Mouse (Mus musculus): ENCODE results near the gene Med13. TPM values are rescaled to one million over a fixed set of nuclear protein-coding genes. Genes with fewer than 3 reads are reported as not detected.

Med13 gene
- polyA plus RNA-seq, 1 experiment from 2014 or later, result 9.3 TPM

GRCm38 (mm10) chr11:86232446-86232845 lies 125.0 kb downstream of the Med13 start:
- DNase-seq (ENCODE audit: low spot score), result no peak
- H3K27me3 ChIP-seq (replicated peaks; ENCODE audit: low read depth, poor library complexity, severe bottlenecking), result no peaks in the 10 kb centered on the region
- H3K9me3 ChIP-seq, result no peaks in the 10 kb centered on the region
- H3K4me1 ChIP-seq, result no peaks in the 10 kb centered on the region
- no peak overlapping the region for H3K27ac ChIP-seq (replicated peaks)
- peaks cover 92% of the 10 kb centered on the region for H3K36me3 ChIP-seq (replicated peaks)
- H3K4me3 ChIP-seq, result no peak overlapping the region
- WGBS, result 89% methylated on average over 4 of the region's 4 CpGs

- no peaks in the 10 kb centered on the region for H3K4me1 ChIP-seq
- 94% methylated on average over 13 of the region's 13 CpGs for WGBS
- peaks cover 92% of the 10 kb centered on the region for H3K36me3 ChIP-seq (replicated peaks)
- no peak for DNase-seq (ENCODE audit: low spot score)
- no peak overlapping the region for H3K27ac ChIP-seq (replicated peaks)
- H3K27me3 ChIP-seq (replicated peaks; ENCODE audit: low read depth, poor library complexity, severe bottlenecking), result no peaks in the 10 kb centered on the region
- H3K4me3 ChIP-seq, result no peak overlapping the region
- no peaks in the 10 kb centered on the region for H3K9me3 ChIP-seq
Observed at GRCm38 (mm10) chr11:86231781-86232350, 125.5 kb downstream of the Med13 start.

- no peaks in the 10 kb centered on the region for H3K9me3 ChIP-seq
- no peaks in the 10 kb centered on the region for H3K4me1 ChIP-seq
- H3K4me3 ChIP-seq, result no peak overlapping the region
- H3K36me3 ChIP-seq (replicated peaks), result peaks cover 93% of the 10 kb centered on the region
- no peak overlapping the region for H3K27ac ChIP-seq (replicated peaks)
- H3K27me3 ChIP-seq (replicated peaks; ENCODE audit: low read depth, poor library complexity, severe bottlenecking), result no peaks in the 10 kb centered on the region
- WGBS, result 90% methylated on average over 8 of the region's 8 CpGs
- DNase-seq (ENCODE audit: low spot score), result no peak
Observed at GRCm38 (mm10) chr11:86226646-86227180, 130.7 kb downstream of the Med13 start.

GRCm38 (mm10) chr11:86225761-86226160 lies 131.6 kb downstream of the Med13 start:
- Histone ChIP-seq H3K9me3 (no peaks in the 10 kb centered on the region), H3K27ac (replicated peaks) (no peak overlapping the region), H3K27me3 (replicated peaks; ENCODE audit: low read depth, poor library complexity, severe bottlenecking) (no peaks in the 10 kb centered on the region), H3K4me1 (no peaks in the 10 kb centered on the region), H3K36me3 (replicated peaks) (peaks cover 92% of the 10 kb centered on the region), H3K4me3 (no peak overlapping the region)
- WGBS, result 90% methylated on average over 4 of the region's 4 CpGs
- DNase-seq (ENCODE audit: low spot score), result no peak

Other genes with a start within 250 kb of the Med13 start
- gene Brip1, start 156.4 kb downstream of the Med13 start, polyA plus RNA-seq (2016; fragmentation: Nextera tagmentation; extraction: Ambion mirVana), result 10.1 and 11.7 TPM in 2 replicates
- gene Ints2, start 100.0 kb downstream of the Med13 start, polyA plus RNA-seq (2016; fragmentation: Nextera tagmentation; extraction: Ambion mirVana), result 55.4 and 61.5 TPM in 2 replicates
- gene Rnft1, start 127.1 kb upstream of the Med13 start, polyA plus RNA-seq (2016; fragmentation: Nextera tagmentation; extraction: Ambion mirVana), result 23.2 and 27.0 TPM in 2 replicates
- 63.0 and 66.9 TPM in 2 replicates for gene Rps6kb1, start 187.2 kb upstream of the Med13 start, polyA plus RNA-seq (2016; fragmentation: Nextera tagmentation; extraction: Ambion mirVana)
- gene Tubd1, start 187.4 kb upstream of the Med13 start, polyA plus RNA-seq (2016; fragmentation: Nextera tagmentation; extraction: Ambion mirVana), result 13.2 and 14.8 TPM in 2 replicates